Mouse (Mus musculus): Measurements from ENCODE around the gene Zfp975.
A peak's percentile ranks its signal among the peaks of the same experiment; 100 is the strongest.
"Not testable (repeated sequence)": the region's sequence is repeated elsewhere in the genome, so short reads cannot be mapped to it uniquely, and the experiment has no call there.

The Zfp975 gene

GRCm38 (mm10) chr7:42692362-42693158 lies at the start of gene Zfp975:
TSS of gene Zfp975 (minus strand) at chr7:42692742.
- DNase-seq (ENCODE audit: low read depth, low spot score), result peak; percentile 90

GRCm38 (mm10) chr7:42738536-42739210 lies 46.1 kb upstream of the Zfp975 start:
- peak; percentile 91 for DNase-seq (ENCODE audit: low read depth, low spot score)

- DNase-seq (ENCODE audit: low read depth, low spot score), result not testable (repeated sequence)
Measured at GRCm38 (mm10) chr7:42726917-42727316, 34.4 kb upstream of the Zfp975 start, which contains the start of gene Gm17067. TSS of gene Gm17067 (minus strand) at chr7:42727017.

GRCm38 (mm10) chr7:42693251-42693650 lies 709 bp upstream of the Zfp975 start:
- not testable (repeated sequence) for DNase-seq (ENCODE audit: low read depth, low spot score)

- DNase-seq (ENCODE audit: low read depth, low spot score), result peak; percentile 75
Measured at GRCm38 (mm10) chr7:42680081-42680480, 12.5 kb downstream of the Zfp975 start.

GRCm38 (mm10) chr7:42679646-42680045 lies 12.9 kb downstream of the Zfp975 start:
- peak; percentile 94 for DNase-seq (ENCODE audit: low read depth, low spot score)

- peak; percentile 80 for DNase-seq (ENCODE audit: low read depth, low spot score)
Measured at GRCm38 (mm10) chr7:42660140-42660539, 32.4 kb downstream of the Zfp975 start.

GRCm38 (mm10) chr7:42655211-42655610 lies 37.3 kb downstream of the Zfp975 start:
- DNase-seq (ENCODE audit: low read depth, low spot score), result peak; percentile 28

GRCm38 (mm10) chr7:42643120-42643620 lies 49.4 kb downstream of the Zfp975 start:
- DNase-seq (ENCODE audit: low read depth, low spot score), result peak; percentile 50

- DNase-seq (ENCODE audit: low read depth, low spot score), result peak; percentile 91
Measured at GRCm38 (mm10) chr7:42642152-42643115, 50.1 kb downstream of the Zfp975 start, which contains the start of gene Zfp976. TSS of gene Zfp976 (minus strand) at chr7:42642588.

- DNase-seq (ENCODE audit: low read depth, low spot score), result peak; percentile 26
Measured at GRCm38 (mm10) chr7:42631031-42631430, 61.5 kb downstream of the Zfp975 start.

All from ZHBTc4 (cell line).